Comparison of ENCODE assay signal across 18 mouse cellular contexts in the genomic region with DNA sequence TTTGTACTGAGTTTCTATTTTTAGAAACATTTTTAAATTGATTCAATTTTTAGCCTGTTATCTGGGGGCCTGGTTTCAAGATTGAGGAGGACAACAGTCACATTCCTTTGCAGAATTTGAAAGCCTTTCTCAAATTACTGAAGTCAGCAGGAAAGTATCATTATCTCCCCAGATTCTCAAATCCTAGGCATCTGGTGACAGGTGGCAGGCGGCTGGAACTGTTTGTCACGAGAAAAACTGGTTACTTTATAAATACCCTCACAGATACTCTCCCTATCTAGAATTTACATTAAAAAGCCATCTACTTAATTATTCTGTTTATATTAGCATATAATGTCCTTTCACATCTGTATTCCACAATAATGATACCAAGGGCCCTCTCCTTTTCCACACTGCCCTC. TPM values are rescaled to one million over a fixed set of nuclear protein-coding genes. Genes with fewer than 3 reads are reported as not detected.
A peak's percentile ranks its signal among the peaks of the same experiment; 100 is the strongest.
DNase-seq lines count a peak whose midpoint lies in the region; ATAC-seq and TF ChIP-seq lines count a peak whose summit lies in the region.
"Had no signal": no experiment of that assay in that cellular context is flagged by ENCODE, and none has a peak within 500 bp of the region (broad histone marks: within the 10 kb centered on the region; RNA-seq: fewer than 3 reads in every experiment).

No protein-coding gene starts in this region.

- DNase-seq in gastrocnemius, adult 2 months: no peak
- DNase-seq in gastrocnemius, postnatal 14 days: no peak
- no peak for DNase-seq in heart, postnatal 25 days (ENCODE audit: low spot score)
- DNase-seq in heart, adult 9 months (ENCODE audit: low spot score in 2 of 2): no peak
- DNase-seq in urinary bladder, postnatal 36 days (ENCODE audit: low spot score in 2 of 2): no peak
- DNase-seq: adrenal gland, postnatal 10 days; cerebellum, adult 11 months; cerebellum, adult 8-10 months; embryo, embryonic 11 days had no signal

- no peak for TF ChIP-seq CTCF in gastrocnemius, adult 2 months (IDR thresholded peaks at IDR 0.05)

- WGBS in heart, embryonic 12.5 days: 20% methylated on average over 2 of the region's 2 CpGs
- WGBS in heart, embryonic 16.5 days: 23% methylated on average over 2 of the region's 2 CpGs

- no peak overlapping the region for H3K4me2 ChIP-seq in heart, embryonic 12.5 days
- no peak overlapping the region for H3K4me2 ChIP-seq in heart, embryonic 16.5 days (ENCODE audit: low read depth, low read length)
- H3K4me2 ChIP-seq: embryonic facial prominence, embryonic 12.5 days; forebrain, embryonic 12.5 days; hindbrain, embryonic 12.5 days had no signal

- peaks cover 28% of the 10 kb centered on the region for H3K36me3 ChIP-seq in heart, embryonic 12.5 days
- peaks cover 5% of the 10 kb centered on the region; the same call in 1 of the 2 replicates for H3K36me3 ChIP-seq in heart, embryonic 16.5 days (ENCODE audit: control insufficient read depth, insufficient read depth)
- H3K36me3 ChIP-seq: embryonic facial prominence, embryonic 12.5 days; forebrain, embryonic 12.5 days; hindbrain, embryonic 12.5 days had no signal

- no peaks in the 10 kb centered on the region for H3K9me3 ChIP-seq in heart, embryonic 12.5 days (replicated peaks)
- no peaks in the 10 kb centered on the region for H3K9me3 ChIP-seq in heart, embryonic 16.5 days (replicated peaks; ENCODE audit: control insufficient read depth, low read length)
- H3K9me3 ChIP-seq: embryonic facial prominence, embryonic 12.5 days; forebrain, embryonic 12.5 days; hindbrain, embryonic 12.5 days had no signal

- H3K4me3 ChIP-seq in gastrocnemius, adult 2 months: no peak overlapping the region
- H3K4me3 ChIP-seq in heart, embryonic 12.5 days: no peak overlapping the region
- no peak overlapping the region for H3K4me3 ChIP-seq in heart, embryonic 16.5 days (ENCODE audit: low read length)
- H3K4me3 ChIP-seq: embryonic facial prominence, embryonic 12.5 days; forebrain, embryonic 12.5 days; hindbrain, embryonic 12.5 days had no signal

- ATAC-seq in heart, embryonic 12.5 days (ENCODE audit: insufficient number of reproducible peaks, low FRiP score): no peak
- no peak for ATAC-seq in heart, embryonic 16.5 days (replicated peaks; ENCODE audit: extremely low read depth, insufficient read depth, low FRiP score)
- ATAC-seq: forebrain, embryonic 16.5 days; hindbrain, embryonic 16.5 days; inflammation-experienced regulatory T-cells, adult 6 months had no signal

- H3K9ac ChIP-seq in heart, embryonic 12.5 days: no peak overlapping the region
- H3K9ac ChIP-seq in heart, embryonic 16.5 days (ENCODE audit: low read length): no peak overlapping the region
- H3K9ac ChIP-seq: embryonic facial prominence, embryonic 12.5 days; forebrain, embryonic 12.5 days; hindbrain, embryonic 12.5 days had no signal

- H3K4me1 ChIP-seq in heart, embryonic 12.5 days (replicated peaks): peaks cover 26% of the 10 kb centered on the region
- peaks cover 19% of the 10 kb centered on the region for H3K4me1 ChIP-seq in heart, embryonic 16.5 days (ENCODE audit: control insufficient read depth, insufficient read depth, low read length)
- H3K4me1 ChIP-seq: embryonic facial prominence, embryonic 12.5 days; forebrain, embryonic 12.5 days; hindbrain, embryonic 12.5 days had no signal

- intact Hi-C loops in gastrocnemius, adult 2 months (cut with DNase I): no loop called here
- intact Hi-C loops in gastrocnemius, postnatal 14 days (cut with DNase I; ENCODE audit: low total_unique reads): no loop called here
- intact Hi-C loops in heart, postnatal 25 days (cut with DNase I): no loop called here

- peak overlapping the region; percentile 65 for H3K27ac ChIP-seq in gastrocnemius, adult 2 months
- H3K27ac ChIP-seq in heart, embryonic 12.5 days (ENCODE audit: poor library complexity, severe bottlenecking): peak overlapping the region; percentile 33; the same call in 1 of the 2 replicates
- peak overlapping the region; percentile 85 for H3K27ac ChIP-seq in heart, embryonic 16.5 days (ENCODE audit: low read length)
- H3K27ac ChIP-seq: embryonic facial prominence, embryonic 12.5 days; forebrain, embryonic 12.5 days; hindbrain, embryonic 12.5 days had no signal

- H3K27me3 ChIP-seq in heart, embryonic 12.5 days (replicated peaks): no peaks in the 10 kb centered on the region
- H3K27me3 ChIP-seq in heart, embryonic 16.5 days (ENCODE audit: control insufficient read depth, insufficient read depth, low read length): no peaks in the 10 kb centered on the region
- H3K27me3 ChIP-seq: embryonic facial prominence, embryonic 12.5 days; forebrain, embryonic 12.5 days; hindbrain, embryonic 12.5 days had no signal

RNA-seq across cellular contexts. Expression of a gene that starts 56.1 kb away (rescaled TPM):
- 1 to 10 TPM; 5.4 to 6.5 TPM for total RNA-seq in gastrocnemius, adult 2 months (2021)
- 10 to 100 TPM; 26.7 to 35.0 TPM for total RNA-seq in gastrocnemius, postnatal 14 days (2021)
- polyA plus RNA-seq in heart, embryonic 12.5 days (2016; fragmentation: Nextera tagmentation; extraction: Ambion mirVana): 191 and 206 TPM in 2 replicates
- total RNA-seq in heart, postnatal 25 days (2021): 100 to 1,000 TPM; 239 to 243 TPM
- 139 and 153 TPM in 2 replicates for polyA plus RNA-seq in heart, embryonic 16.5 days (2015; fragmentation: Nextera tagmentation; extraction: Ambion mirVana)
- total RNA-seq: granulocyte monocyte progenitor cell, adult 5-6 weeks had no signal

Comparison
In these comparisons a context has a peak if more than half of its experiments do, and no peak if none do; other contexts are left out.
1. H3K27ac ChIP-seq: peak in every context shown above with its lines; median percentile 85 in heart, embryonic 16.5 days; 65 in gastrocnemius, adult 2 months; 33 in heart, embryonic 12.5 days.
2. RNA of a gene that starts 56.1 kb away (total RNA-seq): 239 to 243 TPM in heart, postnatal 25 days; 26.7 to 35.0 TPM in gastrocnemius, postnatal 14 days and 5.4 to 6.5 TPM in gastrocnemius, adult 2 months; every median in the first group is over 4 times any median in the second.